Mouse (Mus musculus) induced T-regulatory cell, adult 2 months (primary cell): ENCODE data around the gene Fam32a.

Source experiments
- DNase-seq: peaks from one replicate; pipeline ENCODE4 v3.0.0-alpha.2; 2012; ENCODE audit warnings: low read depth

Gene Fam32a

GRCm38 (mm10) chr8:72240403-72240763, 20.9 kb downstream of the Fam32a start:
- no peak for DNase-seq

DNA sequence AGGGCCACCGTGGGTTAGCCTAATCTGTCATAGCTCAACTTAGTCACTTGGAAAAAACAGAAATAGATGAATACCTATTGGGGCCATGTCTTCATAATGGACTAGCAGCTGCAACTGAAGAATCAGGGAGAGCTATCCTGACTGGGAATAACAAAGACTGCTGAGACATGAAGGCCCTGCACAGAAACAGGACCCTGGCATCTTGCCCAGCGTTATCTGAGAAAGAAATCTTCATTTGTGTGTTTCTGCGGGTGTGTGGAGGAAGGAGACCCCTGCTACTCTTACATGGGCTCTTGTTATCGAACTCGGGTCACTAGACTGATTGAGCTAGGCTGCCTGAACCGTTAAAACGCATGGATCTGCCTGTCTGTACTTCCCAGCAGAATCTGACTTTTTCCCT, 21.4 kb downstream of the Fam32a start:
- peak; percentile 44 for DNase-seq

GRCm38 (mm10) chr8:72242226-72242625, 22.7 kb downstream of the Fam32a start:
- no peak for DNase-seq

DNA sequence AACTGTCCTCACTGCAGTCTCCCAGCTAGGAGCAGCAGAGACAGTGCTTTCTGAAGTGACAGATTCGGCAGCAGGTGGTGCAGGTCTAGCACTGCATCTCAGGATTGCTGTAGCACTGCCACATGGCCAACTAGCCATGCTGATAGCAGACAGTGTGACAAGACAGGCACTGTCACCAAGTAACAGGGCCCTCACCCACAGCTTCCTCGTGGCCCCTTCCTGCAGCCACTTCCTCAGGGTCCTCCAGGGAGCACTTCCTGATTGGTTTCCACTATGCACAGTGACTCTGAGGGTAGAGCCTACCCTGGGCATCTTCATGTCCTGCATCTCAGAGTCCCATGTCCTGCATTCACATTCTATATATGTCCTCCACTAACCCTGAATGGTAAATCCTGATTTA, 25.1 kb downstream of the Fam32a start:
- no peak for DNase-seq

GRCm38 (mm10) chr8:72257171-72257901, 37.8 kb downstream of the Fam32a start:
- DNase-seq = peak; percentile 58

GRCm38 (mm10) chr8:72257902-72258238, 38.3 kb downstream of the Fam32a start:
- DNase-seq = no peak

- DNase-seq = no peak
These were observed 40.3 kb downstream of the Fam32a start for GRCm38 (mm10) chr8:72259862-72260261.

DNA sequence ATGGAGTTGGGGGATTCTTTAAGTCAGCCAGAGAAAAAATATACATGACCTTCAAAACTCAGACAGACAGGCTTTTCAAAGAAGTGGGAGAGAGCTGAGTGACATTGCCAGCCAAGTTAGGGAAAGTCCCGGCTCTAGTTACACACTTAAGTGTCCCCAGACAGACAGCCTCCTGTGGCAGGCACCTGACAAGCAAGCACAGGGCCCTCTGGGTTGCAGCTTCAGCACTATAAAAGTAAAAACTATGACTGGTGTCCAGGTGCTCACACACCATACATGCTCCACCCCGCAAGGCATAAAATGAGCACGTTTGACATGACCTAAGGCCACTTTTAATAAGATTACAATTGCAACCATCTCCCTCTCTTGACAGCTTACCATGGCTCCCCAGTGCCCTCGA, 41.1 kb downstream of the Fam32a start:
- DNase-seq = peak; percentile 75

GRCm38 (mm10) chr8:72261019-72261418, 41.5 kb downstream of the Fam32a start:
- DNase-seq = peak; percentile 92

DNA sequence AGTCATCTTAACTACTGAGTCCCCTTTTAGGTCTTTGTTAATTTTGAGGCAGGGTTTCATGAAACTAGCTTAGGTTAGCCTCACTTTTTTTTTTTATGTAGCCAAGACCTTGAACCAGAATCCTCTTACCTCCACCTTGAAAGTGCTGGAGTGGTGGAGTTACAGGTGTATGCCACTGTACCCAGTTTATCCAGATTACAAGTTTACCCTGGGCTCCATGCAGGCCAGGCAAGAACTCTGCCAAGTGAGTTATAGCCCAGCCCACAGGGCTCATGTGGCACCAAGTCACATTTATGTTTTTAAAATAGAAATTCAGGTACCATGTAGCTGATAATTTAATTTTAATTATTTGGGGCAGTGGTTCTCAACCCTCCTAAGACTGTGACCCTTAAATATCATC, 41.9 kb downstream of the Fam32a start:
- no peak for DNase-seq

GRCm38 (mm10) chr8:72261872-72262271, 42.3 kb downstream of the Fam32a start:
- DNase-seq = no peak

DNA sequence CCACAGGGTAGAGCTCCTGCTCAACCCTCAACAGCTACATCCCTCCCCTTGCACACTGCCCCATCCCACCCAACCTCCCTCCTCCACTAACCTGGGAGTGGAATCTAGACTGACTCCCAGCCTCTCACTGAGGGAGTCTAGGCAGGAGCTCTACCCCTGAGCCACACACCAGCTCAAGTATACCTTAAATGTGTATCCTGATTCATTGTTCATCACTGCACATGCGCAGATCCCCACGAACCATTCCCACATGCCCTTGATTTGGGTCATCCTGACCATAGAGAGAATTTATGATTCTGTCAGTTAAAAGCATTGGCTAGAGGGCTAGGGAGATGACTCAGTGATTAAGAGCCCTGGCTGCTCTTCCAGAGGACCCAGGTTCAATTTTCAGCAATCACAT, 43.2 kb downstream of the Fam32a start:
- no peak for DNase-seq

DNA sequence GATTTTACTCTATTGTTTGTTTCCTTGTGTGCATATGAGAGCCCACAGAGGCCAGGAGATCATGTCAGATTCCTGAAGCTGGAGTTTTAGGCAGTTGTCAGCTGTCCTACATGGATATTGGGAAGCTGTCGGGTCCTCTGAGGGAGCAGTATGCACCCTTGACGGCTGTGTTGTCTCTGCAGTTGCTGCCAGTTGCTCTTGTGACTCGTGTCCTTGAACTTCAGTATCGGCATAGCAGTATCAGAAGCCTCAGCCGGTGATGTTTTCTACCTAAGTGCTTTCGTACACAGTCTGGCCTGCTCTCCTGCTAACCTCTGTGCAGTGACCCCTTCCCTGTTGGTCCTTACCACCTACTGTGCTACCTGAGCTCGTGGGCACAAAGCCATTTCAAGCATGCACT, 43.9 kb downstream of the Fam32a start:
- no peak for DNase-seq

GRCm38 (mm10) chr8:72265342-72265741, 45.8 kb downstream of the Fam32a start:
- no peak for DNase-seq

DNA sequence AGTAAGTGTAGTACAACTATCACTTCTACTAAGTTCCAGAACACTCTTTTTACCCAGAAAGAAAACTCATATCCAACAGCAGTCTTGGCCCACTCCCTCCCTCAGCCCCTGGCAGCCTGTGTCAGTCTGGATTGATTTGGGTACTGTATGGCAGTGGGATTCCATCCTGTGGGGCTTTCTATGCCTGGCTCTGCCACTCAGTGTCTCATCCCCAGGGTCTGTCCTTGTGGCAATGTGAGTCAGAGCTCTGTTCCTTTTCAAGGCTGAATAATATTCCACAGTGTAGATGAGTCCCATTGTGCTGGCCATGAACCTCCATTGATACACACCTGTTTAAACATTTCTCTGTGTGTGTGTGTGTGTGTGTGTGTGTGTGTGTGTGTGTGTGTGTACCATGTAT, 47.1 kb downstream of the Fam32a start:
- DNase-seq = no peak

DNA sequence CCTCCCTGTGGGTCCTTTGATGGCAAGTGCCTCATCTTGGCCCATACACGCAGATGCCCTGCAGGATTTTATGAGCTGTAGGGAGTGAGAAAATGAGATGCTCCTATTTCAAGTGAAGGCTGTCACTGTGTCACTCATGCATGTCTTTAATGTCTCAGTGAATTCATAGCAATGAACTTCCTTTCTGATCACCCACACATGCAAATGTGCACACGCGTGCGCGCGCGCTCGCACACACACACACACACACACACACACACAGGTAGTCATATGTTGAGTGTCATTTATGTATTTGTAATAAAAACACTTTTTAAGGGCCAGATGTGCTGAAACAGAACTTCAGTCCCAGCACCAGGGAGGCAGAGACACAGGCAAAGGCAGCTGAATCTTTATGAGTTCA, 47.6 kb downstream of the Fam32a start:
- no peak for DNase-seq

- peak; percentile 56 for DNase-seq
These were observed 48.8 kb downstream of the Fam32a start for GRCm38 (mm10) chr8:72268356-72268755.

DNA sequence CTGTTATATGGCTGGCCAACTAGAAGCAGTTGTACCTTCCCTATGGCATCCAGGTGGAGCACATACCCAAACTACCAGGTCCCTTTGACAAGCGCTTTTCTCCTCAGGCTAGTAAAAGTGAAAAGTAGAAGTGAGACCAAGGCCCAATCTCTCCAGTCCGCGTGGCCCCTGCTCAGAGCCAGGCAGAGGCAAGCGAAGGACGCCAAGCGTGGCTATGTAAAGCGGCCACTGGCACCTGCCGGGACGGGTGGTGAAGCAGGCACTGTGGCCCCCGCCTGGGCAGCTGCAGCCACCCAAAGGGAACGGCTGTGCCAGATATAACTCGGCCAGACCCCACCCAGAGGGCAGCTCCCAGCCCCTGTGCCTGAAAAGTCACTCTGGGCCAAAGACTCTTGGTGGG, 51.1 kb downstream of the Fam32a start:
- DNase-seq = no peak

DNA sequence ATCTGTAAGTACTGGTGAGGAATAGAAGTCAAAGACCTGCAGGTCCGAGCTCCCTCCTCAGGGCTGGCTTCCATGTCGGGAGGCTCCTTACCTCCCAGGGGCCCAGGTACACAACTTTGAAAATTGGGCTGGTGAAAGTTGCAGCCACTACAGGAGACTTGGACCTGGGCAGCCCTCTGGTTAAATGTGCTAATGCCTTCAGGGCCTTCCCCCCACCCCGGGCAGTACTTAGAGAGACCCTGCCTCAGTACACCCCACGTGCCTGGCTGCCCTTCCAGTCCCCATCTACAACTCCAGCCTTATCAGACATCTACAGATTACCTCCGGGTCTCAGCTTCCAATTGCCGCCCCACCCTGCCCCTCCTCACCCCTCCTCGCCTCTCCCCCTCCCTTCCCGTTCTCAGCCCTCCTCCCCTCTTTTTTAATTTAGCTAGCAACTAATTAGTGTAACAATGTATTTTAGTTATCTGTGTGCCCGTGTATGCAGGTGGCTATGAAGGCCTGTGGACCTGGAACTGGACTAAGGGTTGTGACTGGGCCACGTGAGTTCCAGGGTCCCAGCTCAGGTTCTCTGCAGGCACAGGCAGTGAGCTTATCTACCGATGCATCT, 51.6 kb downstream of the Fam32a start:
- DNase-seq = no peak

DNA sequence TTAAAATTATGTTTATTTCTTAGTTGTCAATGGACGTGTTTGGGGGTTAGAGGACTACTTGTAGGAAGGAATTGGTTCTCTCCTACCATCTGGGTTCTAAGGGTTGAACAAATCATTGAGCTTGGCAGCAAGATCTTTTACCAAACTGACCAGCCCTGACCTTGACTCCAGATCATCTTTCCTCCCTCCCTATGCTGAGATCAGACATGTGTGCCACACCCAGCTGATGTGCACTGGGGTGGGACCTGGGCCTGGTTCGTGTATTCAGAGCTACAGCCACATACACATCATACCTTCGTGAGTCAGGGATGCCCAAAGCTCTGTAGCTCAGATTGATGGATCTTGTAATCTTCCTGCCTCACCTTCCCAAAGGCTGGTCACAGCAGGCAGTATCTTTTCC, 52.2 kb downstream of the Fam32a start:
- no peak for DNase-seq

GRCm38 (mm10) chr8:72272361-72272760, 52.8 kb downstream of the Fam32a start:
- DNase-seq = peak; percentile 89

- DNase-seq = peak; percentile 53
These were observed 53.7 kb downstream of the Fam32a start for GRCm38 (mm10) chr8:72273111-72273770.

GRCm38 (mm10) chr8:72273807-72274206, 54.3 kb downstream of the Fam32a start:
- DNase-seq = peak; percentile 66
